Comparison of ENCODE assay signal across 10 mouse cellular contexts in the genomic region with DNA sequence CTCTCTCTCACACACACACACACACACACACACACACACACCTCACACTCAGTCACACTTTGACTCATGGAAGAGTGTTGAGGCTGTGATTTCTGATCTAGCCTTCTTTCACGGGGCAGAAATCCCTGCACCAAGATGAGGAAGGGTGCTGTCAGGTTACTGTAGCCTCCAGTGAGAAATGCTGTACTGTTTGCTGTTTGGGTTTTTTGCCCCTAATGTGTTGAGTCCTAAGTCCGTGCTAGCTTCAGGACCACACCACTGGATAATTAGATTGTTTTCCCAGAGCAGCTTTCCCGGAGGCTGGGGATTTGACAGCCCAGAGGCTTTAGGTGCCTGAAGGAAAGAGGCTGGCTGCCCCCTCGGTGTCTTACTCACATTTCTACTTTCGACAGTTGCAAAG. TPM values are rescaled to one million over a fixed set of nuclear protein-coding genes. Genes with fewer than 3 reads are reported as not detected.
A peak's percentile ranks its signal among the peaks of the same experiment; 100 is the strongest.
DNase-seq lines count a peak whose midpoint lies in the region; ATAC-seq and TF ChIP-seq lines count a peak whose summit lies in the region.
"Had no signal": no experiment of that assay in that cellular context is flagged by ENCODE, and none has a peak within 500 bp of the region (broad histone marks: within the 10 kb centered on the region; RNA-seq: fewer than 3 reads in every experiment).

No protein-coding gene starts in this region.

- no peaks in the 10 kb centered on the region for H3K9me3 ChIP-seq in lung, embryonic 14.5 days (ENCODE audit: low read depth, low read length)
- H3K9me3 ChIP-seq in forebrain, postnatal 0 days (ENCODE audit: low read length): no peaks in the 10 kb centered on the region
- H3K9me3 ChIP-seq in limb, embryonic 15.5 days: no peaks in the 10 kb centered on the region
- H3K9me3 ChIP-seq in stomach, embryonic 15.5 days: no peaks in the 10 kb centered on the region
- H3K9me3 ChIP-seq: megakaryocyte, embryonic 14.5 days had no signal

- H3K9ac ChIP-seq in lung, embryonic 14.5 days: no peak overlapping the region
- no peak overlapping the region for H3K9ac ChIP-seq in forebrain, postnatal 0 days
- no peak overlapping the region for H3K9ac ChIP-seq in limb, embryonic 15.5 days
- 0 out of 2 replicates have a peak overlapping the region, but pooled peaks have one; percentile 37 for H3K9ac ChIP-seq in stomach, embryonic 15.5 days

- peak overlapping the region; percentile 46; the same call in 1 of the 2 replicates for H3K4me3 ChIP-seq in lung, embryonic 14.5 days (ENCODE audit: low read depth, low read length)
- H3K4me3 ChIP-seq in forebrain, postnatal 0 days (ENCODE audit: low read depth, low read length): no peak overlapping the region; the same call in 1 of the 2 replicates
- H3K4me3 ChIP-seq in limb, embryonic 15.5 days: peak overlapping the region; percentile 48
- peak overlapping the region; percentile 47 for H3K4me3 ChIP-seq in stomach, embryonic 15.5 days (replicated peaks)
- H3K4me3 ChIP-seq: erythroblast, embryonic 14.5 days had no signal

- no peak; the same call in 1 of the 2 replicates for ATAC-seq in lung, embryonic 14.5 days (ENCODE audit: insufficient read depth)
- ATAC-seq in forebrain, postnatal 0 days: no peak
- ATAC-seq in limb, embryonic 15.5 days (ENCODE audit: insufficient number of reproducible peaks, low FRiP score, low TSS enrichment, low read depth): 0 out of 2 replicates have a peak, but pooled peaks have one; percentile 3
- ATAC-seq in stomach, embryonic 15.5 days (ENCODE audit: insufficient read depth, low FRiP score, low read depth): no peak

- no peak for DNase-seq in lung, embryonic 14.5 days
- DNase-seq in lung, adult 18-20 months: no peak
- DNase-seq in forebrain, postnatal 0 days: no peak
- DNase-seq in urinary bladder, postnatal 14 days (ENCODE audit: low spot score): no peak
- no peak for DNase-seq in adrenal gland, postnatal 36 days

- H3K4me1 ChIP-seq in lung, embryonic 14.5 days (ENCODE audit: insufficient read depth): no peaks in the 10 kb centered on the region
- H3K4me1 ChIP-seq in forebrain, postnatal 0 days (ENCODE audit: insufficient read depth): no peaks in the 10 kb centered on the region
- peaks cover 12% of the 10 kb centered on the region for H3K4me1 ChIP-seq in limb, embryonic 15.5 days
- peaks cover 4% of the 10 kb centered on the region; the same call in 1 of the 2 replicates for H3K4me1 ChIP-seq in stomach, embryonic 15.5 days

- no peak overlapping the region for H3K27ac ChIP-seq in lung, embryonic 14.5 days (ENCODE audit: low read depth)
- no peak overlapping the region for H3K27ac ChIP-seq in forebrain, postnatal 0 days (ENCODE audit: low read depth, low read length)
- 0 out of 2 replicates have a peak overlapping the region, but pooled peaks have one; percentile 73 for H3K27ac ChIP-seq in limb, embryonic 15.5 days
- H3K27ac ChIP-seq in stomach, embryonic 15.5 days: no peak overlapping the region

- no peak for TF ChIP-seq CTCF in lung, embryonic 14.5 days (IDR thresholded peaks at IDR 0.05; ENCODE audit: low read depth)
- no peak for TF ChIP-seq CTCF in forebrain, postnatal 0 days (IDR thresholded peaks at IDR 0.05; ENCODE audit: low read depth)

- H3K4me2 ChIP-seq in lung, embryonic 14.5 days: peak overlapping the region; percentile 92
- peak overlapping the region; percentile 91 for H3K4me2 ChIP-seq in forebrain, postnatal 0 days (ENCODE audit: low read depth)
- peak overlapping the region; percentile 92 for H3K4me2 ChIP-seq in limb, embryonic 15.5 days
- H3K4me2 ChIP-seq in stomach, embryonic 15.5 days: peak overlapping the region; percentile 87

- WGBS in lung, embryonic 14.5 days: 5% methylated on average over 5 of the region's 5 CpGs
- 3% methylated on average over 5 of the region's 5 CpGs for WGBS in forebrain, postnatal 0 days
- WGBS in limb, embryonic 15.5 days: 5% methylated on average over 5 of the region's 5 CpGs
- 4% methylated on average over 5 of the region's 5 CpGs for WGBS in stomach, embryonic 15.5 days

- peaks cover 14% of the 10 kb centered on the region; the same call in 1 of the 2 replicates for H3K27me3 ChIP-seq in lung, embryonic 14.5 days (ENCODE audit: insufficient read depth, low read length)
- peaks cover 13% of the 10 kb centered on the region; the same call in 1 of the 2 replicates for H3K27me3 ChIP-seq in forebrain, postnatal 0 days (ENCODE audit: insufficient read depth, low read length)
- H3K27me3 ChIP-seq in limb, embryonic 15.5 days: peaks cover 9% of the 10 kb centered on the region; the same call in 1 of the 2 replicates
- H3K27me3 ChIP-seq in stomach, embryonic 15.5 days (replicated peaks): 0 out of 2 replicates have a peak, but pooled peaks cover 3% of the 10 kb centered on the region

- no peaks in the 10 kb centered on the region for H3K36me3 ChIP-seq in lung, embryonic 14.5 days (ENCODE audit: insufficient read depth)
- no peaks in the 10 kb centered on the region for H3K36me3 ChIP-seq in forebrain, postnatal 0 days (ENCODE audit: insufficient read depth)
- no peaks in the 10 kb centered on the region for H3K36me3 ChIP-seq in limb, embryonic 15.5 days
- no peaks in the 10 kb centered on the region for H3K36me3 ChIP-seq in stomach, embryonic 15.5 days

RNA-seq across cellular contexts. Expression of gene Ptgfr, which starts 1.0 kb away (rescaled TPM):
- polyA plus RNA-seq in lung, embryonic 14.5 days (2014; fragmentation: Nextera tagmentation; extraction: Ambion mirVana): 0.28 and 0.65 TPM in 2 replicates
- 0.69 and 21.6 TPM in 2 replicates for total RNA-seq in forebrain, postnatal 0 days (2014; rRNA removed)
- polyA plus RNA-seq in forebrain, postnatal 0 days (2015; fragmentation: Nextera tagmentation; extraction: Ambion mirVana): 1.0 and 1.1 TPM in 2 replicates
- 9.0 and 10.1 TPM in 2 replicates for polyA plus RNA-seq in limb, embryonic 15.5 days (2015; fragmentation: Nextera tagmentation; extraction: Ambion mirVana)
- polyA plus RNA-seq in stomach, embryonic 15.5 days (2015; fragmentation: Nextera tagmentation; extraction: Ambion mirVana): 0.64 and 0.83 TPM in 2 replicates
- under 1 TPM; 0.36 to 0.56 TPM for total RNA-seq in adrenal gland, postnatal 36 days (2021)
- total RNA-seq: MEL had no signal
- polyA plus RNA-seq: erythroblast, embryonic 14.5 days had no signal
